Mouse (Mus musculus) erythroblast, embryonic 14.5 days (primary cell): ENCODE data around the gene Prkce. TPM values are rescaled to one million over a fixed set of nuclear protein-coding genes. Genes with fewer than 3 reads are reported as not detected.

Experiments
- H3K27me3 ChIP-seq: 2 replicates; pipeline ENCODE4 v1.6.1; 2012; ENCODE audit warnings: inconsistent platforms; ENCODE audit not compliant: control insufficient read depth
- H3K36me3 ChIP-seq: 2 replicates; pipeline ENCODE4 v1.6.1; 2012; ENCODE audit warnings: mild to moderate bottlenecking, inconsistent platforms; ENCODE audit not compliant: control insufficient read depth
- H3K4me1 ChIP-seq: 2 replicates; pipeline ENCODE4 v1.6.1; 2012; ENCODE audit warnings: inconsistent platforms; ENCODE audit not compliant: control insufficient read depth
- H3K4me3 ChIP-seq: replicated peaks from 2 replicates; pipeline ENCODE3; 2012; ENCODE audit warnings: moderate library complexity, mild to moderate bottlenecking, inconsistent platforms
- H3K9me3 ChIP-seq: 2 replicates; pipeline ENCODE4 v1.6.1; 2012; ENCODE audit warnings: low read length, inconsistent platforms, mixed read lengths; ENCODE audit not compliant: control insufficient read depth
- GATA1 ChIP-seq: IDR thresholded peaks from 2 replicates; pipeline ENCODE4 v1.6.1; 2012; ENCODE audit warnings: low read length, inconsistent platforms, mixed read lengths
- TAL1 ChIP-seq: IDR thresholded peaks from 3 replicates; pipeline ENCODE4 v1.6.1; 2012; ENCODE audit warnings: low read length, inconsistent platforms, mixed read lengths
- polyA plus RNA-seq: library from polyadenylated mRNA; stranded (reverse); fragments of >175 nt; gene quantifications from 2 replicates; pipeline ENCODE4 v1.2.3, GENCODE M21; 2012

Gene Prkce
- polyA plus RNA-seq, 1 experiment, result 0.04 TPM

DNA sequence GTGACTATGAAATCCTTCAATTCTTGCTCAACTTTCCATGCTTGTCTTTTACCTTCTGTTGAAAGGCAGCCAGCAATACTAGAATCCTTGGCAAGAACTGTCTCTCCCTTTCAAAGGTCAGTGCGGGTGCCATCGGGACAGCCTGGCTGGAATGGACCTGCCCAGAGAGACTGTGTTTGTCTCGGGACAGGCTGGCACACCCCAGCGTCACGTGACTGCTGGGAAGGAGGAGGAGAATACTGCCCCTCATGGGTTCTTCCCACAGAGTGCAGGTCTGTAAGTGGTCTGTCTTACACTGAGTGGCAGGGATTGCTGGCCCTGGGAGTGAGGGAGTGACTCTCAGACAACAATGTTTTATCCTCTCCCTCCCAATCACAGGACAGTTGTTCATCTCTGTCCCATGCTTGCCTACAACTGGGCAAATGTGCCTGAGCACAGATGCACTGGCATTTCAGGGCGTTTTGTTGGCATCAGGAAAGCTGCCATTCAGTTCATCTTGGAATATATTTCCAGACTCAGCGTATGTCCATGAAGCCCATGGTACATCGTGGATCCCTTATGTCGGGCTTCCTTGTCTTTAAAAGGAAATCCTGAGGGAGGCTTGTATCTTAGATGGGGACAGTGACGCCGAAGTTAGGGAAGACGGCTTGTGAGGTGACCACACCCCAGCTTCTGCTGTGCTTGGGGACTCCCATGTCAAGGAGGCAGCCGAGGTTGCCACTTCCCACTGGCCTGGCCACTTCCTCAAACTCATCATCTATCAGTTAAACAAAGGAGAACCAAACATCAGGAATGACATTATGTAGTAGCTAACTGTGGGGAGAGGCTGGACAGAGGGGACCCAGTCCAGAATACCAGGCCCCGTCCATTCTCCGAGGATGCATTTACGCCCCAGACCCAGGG, 69.5 kb downstream of the Prkce start:
- TF ChIP-seq GATA1 (no peak), TAL1 (no peak)
- H3K4me1 ChIP-seq, result no peaks in the 10 kb centered on the region
- no peaks in the 10 kb centered on the region for H3K27me3 ChIP-seq
- H3K4me3 ChIP-seq, result no peak overlapping the region
- no peaks in the 10 kb centered on the region for H3K36me3 ChIP-seq
- H3K9me3 ChIP-seq, result peaks cover 4% of the 10 kb centered on the region

DNA sequence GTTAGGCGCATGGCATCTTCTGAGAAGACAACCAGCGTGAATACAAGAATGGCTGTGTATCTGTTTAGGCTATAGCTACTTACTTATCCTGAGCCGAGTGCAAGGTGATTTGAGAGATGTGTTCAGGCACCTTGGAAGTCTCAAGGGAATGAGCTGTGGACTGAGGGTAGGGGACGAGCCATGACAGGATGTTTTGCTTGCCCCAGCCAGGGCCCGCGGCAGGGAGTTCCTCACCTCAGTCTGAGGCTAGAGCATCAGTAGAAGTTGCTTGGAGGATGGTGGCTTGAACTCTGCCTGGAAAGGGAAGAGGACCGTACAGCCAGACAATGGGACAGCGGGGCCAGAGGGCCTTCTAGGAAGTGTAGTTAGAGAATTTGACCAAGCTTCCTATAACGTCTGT, 74.7 kb downstream of the Prkce start:
- Histone ChIP-seq H3K27me3 (no peaks in the 10 kb centered on the region), H3K4me3 (no peak overlapping the region)
- TF ChIP-seq TAL1 (no peak), GATA1 (no peak)

DNA sequence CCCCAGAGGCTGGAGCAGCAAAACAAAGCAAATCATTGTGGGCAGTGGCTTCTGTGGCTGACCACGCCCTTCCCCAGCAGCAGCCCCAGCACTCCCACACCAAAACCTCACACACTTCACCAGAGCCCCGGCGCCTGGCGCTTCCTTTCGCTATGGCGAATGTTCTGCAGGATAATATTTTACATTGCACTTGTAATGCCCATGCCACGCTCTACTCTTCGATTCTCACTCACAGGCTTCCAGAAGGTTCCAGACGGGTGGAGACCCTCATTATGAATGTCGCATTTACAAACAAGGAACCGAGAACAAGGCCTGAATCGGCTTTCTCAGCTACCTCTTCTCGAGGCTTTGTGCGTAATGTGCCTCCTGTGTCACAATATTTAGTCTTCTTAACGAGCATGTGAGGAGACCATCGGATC, 75.5 kb downstream of the Prkce start:
- Histone ChIP-seq H3K36me3 (no peaks in the 10 kb centered on the region), H3K4me1 (no peaks in the 10 kb centered on the region), H3K9me3 (no peaks in the 10 kb centered on the region), H3K27me3 (no peaks in the 10 kb centered on the region), H3K4me3 (no peak overlapping the region)
- TF ChIP-seq TAL1 (no peak), GATA1 (no peak)

More for the DNA sequence above, 74.7 kb downstream of the Prkce start:
- H3K9me3 ChIP-seq, result no peaks in the 10 kb centered on the region
- H3K4me1 ChIP-seq, result no peaks in the 10 kb centered on the region
- H3K36me3 ChIP-seq, result no peaks in the 10 kb centered on the region

DNA sequence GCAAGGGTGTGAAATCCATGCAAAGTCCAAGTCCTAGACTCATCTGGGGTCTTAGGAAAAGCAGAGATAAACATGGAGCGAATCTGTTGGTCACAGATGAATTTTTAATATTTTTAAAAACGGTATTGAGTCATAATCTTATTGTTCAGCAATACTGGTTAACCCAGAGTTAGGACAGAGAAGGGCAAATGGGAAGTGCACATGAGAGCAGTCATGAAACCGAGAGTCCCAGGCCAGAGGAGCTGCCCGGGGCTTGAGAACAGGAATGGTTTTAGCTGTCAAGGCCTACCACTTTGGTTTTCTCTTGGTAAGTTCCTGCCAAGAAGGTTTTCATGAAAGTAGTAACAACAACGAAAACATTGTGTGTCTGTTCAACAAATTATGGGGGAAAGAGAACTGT, 76.8 kb downstream of the Prkce start:
- no peaks in the 10 kb centered on the region for H3K27me3 ChIP-seq
- TF ChIP-seq TAL1 (no peak), GATA1 (no peak)
- no peaks in the 10 kb centered on the region for H3K36me3 ChIP-seq
- no peaks in the 10 kb centered on the region for H3K4me1 ChIP-seq
- no peak overlapping the region for H3K4me3 ChIP-seq
- H3K9me3 ChIP-seq, result no peaks in the 10 kb centered on the region

DNA sequence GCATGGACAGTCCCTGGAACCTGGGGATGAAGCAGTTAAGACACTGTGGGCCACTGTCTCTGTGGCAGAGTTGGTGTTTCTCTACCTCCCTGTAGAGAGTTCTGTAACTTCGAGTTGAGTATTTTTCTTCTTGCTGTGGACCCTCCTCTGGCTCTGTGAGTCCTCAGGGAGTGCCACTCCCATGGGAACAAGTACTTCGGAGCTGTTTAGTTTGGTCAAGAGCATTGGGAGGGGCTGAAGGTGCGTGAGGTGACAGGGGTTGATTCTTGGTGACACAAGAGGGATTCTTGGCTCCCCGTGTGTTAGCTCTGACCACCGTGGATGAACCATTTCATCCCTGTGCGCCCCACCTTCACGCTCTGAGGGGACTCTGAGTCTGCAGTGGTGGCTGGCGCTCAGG, 81.2 kb downstream of the Prkce start:
- Histone ChIP-seq H3K4me3 (no peak overlapping the region), H3K9me3 (no peaks in the 10 kb centered on the region), H3K27me3 (no peaks in the 10 kb centered on the region), H3K36me3 (no peaks in the 10 kb centered on the region), H3K4me1 (no peaks in the 10 kb centered on the region)
- TF ChIP-seq TAL1 (no peak), GATA1 (no peak)

DNA sequence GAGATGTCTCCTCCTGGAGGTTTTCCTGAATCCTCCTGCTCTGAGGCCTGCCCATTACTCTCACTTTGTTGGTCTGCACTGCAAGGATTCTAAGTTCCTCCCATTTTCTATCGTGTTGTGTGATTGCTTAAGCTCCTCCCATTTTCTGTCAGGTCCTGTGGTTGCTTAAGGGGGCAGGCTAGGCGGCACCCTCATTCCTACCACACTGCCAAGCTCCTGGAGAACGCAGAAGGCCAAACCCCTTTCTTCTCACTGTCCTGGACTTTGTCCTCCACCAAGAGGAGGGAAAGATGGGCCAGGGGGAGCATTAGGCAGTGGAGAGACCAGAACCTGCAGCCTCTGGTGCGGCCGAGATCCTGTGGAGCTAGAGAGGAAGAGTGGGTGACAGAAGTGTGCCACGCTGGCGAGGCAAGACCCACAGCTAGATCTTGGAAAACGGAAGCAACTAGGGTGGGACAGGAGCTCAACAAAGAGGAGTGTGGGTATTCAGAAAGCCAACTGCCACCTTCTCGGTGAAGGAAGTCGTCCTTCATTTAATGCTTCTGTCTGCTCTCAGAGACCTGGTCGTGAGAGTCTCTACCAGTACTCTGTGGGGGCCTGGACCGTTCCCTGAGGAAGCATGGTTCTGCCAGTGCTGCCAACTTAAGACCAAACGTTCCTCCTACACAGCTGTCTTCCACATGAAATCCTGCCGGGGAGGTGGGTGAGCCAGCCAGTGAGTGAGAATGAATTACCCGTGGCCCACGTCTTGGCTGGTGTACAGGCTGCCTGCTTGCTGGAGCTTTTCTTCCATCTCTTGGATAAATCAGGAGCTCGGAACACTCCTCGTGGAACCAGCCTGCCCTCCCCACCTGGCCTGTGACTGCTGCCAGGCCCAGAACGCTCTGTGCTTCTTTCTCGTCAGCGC, 82.2 kb downstream of the Prkce start:
- no peak overlapping the region for H3K4me3 ChIP-seq
- H3K9me3 ChIP-seq, result peaks cover 3% of the 10 kb centered on the region; the same call in 1 of the 2 replicates
- no peaks in the 10 kb centered on the region for H3K4me1 ChIP-seq
- no peaks in the 10 kb centered on the region for H3K27me3 ChIP-seq
- H3K36me3 ChIP-seq, result no peaks in the 10 kb centered on the region
- TF ChIP-seq TAL1, result no peak
- no peak for TF ChIP-seq GATA1

DNA sequence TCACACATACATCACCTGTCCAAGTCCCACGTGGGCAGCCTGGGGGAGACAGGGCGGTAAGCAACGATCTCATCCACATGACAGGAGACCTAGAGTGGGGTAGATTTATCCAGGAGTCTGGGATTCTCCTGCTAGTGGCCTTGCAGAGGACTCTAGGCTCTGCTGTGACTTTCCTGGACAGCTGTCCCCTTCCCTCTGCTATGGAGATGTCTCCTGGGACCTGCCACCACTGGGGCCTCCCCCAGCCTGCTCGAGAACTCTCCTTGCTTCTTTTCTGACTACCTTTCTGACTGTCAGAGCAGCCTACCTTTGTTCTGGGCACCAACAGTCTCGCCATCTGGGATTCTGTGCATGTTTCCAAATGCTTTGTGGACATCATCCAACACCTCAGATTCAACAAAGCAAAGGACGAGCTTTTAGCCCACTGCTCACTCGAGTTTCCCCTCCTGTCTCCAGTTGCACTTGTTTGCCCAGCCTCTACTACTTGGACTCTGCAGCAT, 82.9 kb downstream of the Prkce start:
- Histone ChIP-seq H3K36me3 (no peaks in the 10 kb centered on the region), H3K4me1 (no peaks in the 10 kb centered on the region), H3K9me3 (peaks cover 5% of the 10 kb centered on the region; the same call in 1 of the 2 replicates), H3K4me3 (no peak overlapping the region), H3K27me3 (no peaks in the 10 kb centered on the region)
- no peak for TF ChIP-seq GATA1
- TF ChIP-seq TAL1, result no peak

DNA sequence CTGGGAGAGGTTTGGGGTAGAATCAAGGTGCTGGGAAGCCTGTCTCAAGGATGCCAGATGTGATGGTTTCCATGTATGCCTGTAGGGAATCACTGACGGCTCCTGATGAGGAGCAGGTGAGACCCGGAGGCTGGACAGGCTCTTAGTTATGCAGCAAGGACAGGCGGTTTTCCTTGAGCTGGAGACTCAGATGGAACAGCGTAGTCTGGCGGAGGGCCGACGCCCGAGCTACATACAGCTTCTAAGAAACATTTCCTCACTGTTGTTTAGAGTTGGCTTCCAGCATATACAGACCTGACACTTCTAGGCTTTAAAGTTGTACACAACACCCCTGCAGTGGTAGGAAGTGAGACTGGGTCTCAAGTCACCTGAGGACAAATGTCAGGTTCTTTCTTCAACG, 86.3 kb downstream of the Prkce start:
- Histone ChIP-seq H3K4me3 (no peak overlapping the region), H3K9me3 (peaks cover 5% of the 10 kb centered on the region; the same call in 1 of the 2 replicates), H3K36me3 (no peaks in the 10 kb centered on the region), H3K27me3 (no peaks in the 10 kb centered on the region), H3K4me1 (no peaks in the 10 kb centered on the region)
- no peak for TF ChIP-seq GATA1
- no peak for TF ChIP-seq TAL1

DNA sequence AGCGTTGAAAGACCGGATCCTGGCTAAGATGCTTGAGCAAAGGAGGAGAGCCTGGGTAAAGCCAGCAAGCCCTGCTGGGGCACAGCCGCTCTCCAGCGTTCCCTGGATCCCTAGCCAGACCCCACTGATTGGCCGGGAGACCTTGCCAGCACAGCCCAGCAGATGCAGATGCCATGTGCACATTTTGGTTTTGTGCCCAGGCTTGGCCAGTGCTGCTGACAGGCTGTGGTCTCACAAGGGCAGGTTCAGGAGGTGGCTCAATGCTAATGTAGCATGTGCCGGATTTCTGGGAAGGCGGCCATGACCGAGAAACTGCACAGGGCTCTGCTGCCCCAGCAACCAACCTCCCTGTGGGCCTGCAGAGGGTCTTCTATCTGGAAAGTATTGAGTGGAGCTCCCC, 86.7 kb downstream of the Prkce start:
- TF ChIP-seq TAL1 (no peak), GATA1 (no peak)
- H3K9me3 ChIP-seq, result peaks cover 5% of the 10 kb centered on the region; the same call in 1 of the 2 replicates
- no peak overlapping the region for H3K4me3 ChIP-seq
- H3K36me3 ChIP-seq, result no peaks in the 10 kb centered on the region
- H3K27me3 ChIP-seq, result no peaks in the 10 kb centered on the region
- no peaks in the 10 kb centered on the region for H3K4me1 ChIP-seq
